Mouse (Mus musculus) midbrain, embryonic 11.5 days (tissue): ENCODE measurements at regions not wholly inside any gene's neighbourhood (a gene's known extent, or its start where the extent isn't known, plus 50 kb on each side); places are given as distances from the start of the nearest gene placed in this dataset.

Source experiments
- ATAC-seq: fragments of 200-750 bp; cut with Nextera tagmentation; 2 replicates; pipeline ENCODE4 v1.8.0; 2017; ENCODE audit warnings: moderate TSS enrichment, moderate library complexity; ENCODE audit not compliant: low FRiP score
- DNase-seq: peaks from one replicate; pipeline ENCODE4 v3.0.0; 2015; ENCODE audit warnings: low spot score; ENCODE audit errors: missing footprints
- H3K27ac ChIP-seq: fragments of 300-500 bp; sonication (generic); 2 replicates; pipeline ENCODE4 v1.5.1; 2014; ENCODE audit warnings: low read depth, low read length
- H3K27me3 ChIP-seq: fragments of 300-500 bp; sonication (generic); 2 replicates; pipeline ENCODE4 v1.6.1; 2014; ENCODE audit warnings: mild to moderate bottlenecking, low read length, moderate library complexity, mixed read lengths; ENCODE audit not compliant: control insufficient read depth, insufficient read depth
- H3K36me3 ChIP-seq: fragments of 300-500 bp; sonication (generic); 2 replicates; pipeline ENCODE4 v1.6.1; 2014; ENCODE audit warnings: mild to moderate bottlenecking, low read length, moderate library complexity, mixed read lengths; ENCODE audit not compliant: control insufficient read depth, insufficient read depth
- H3K4me1 ChIP-seq: fragments of 300-500 bp; sonication (generic); 2 replicates; pipeline ENCODE4 v1.6.1; 2014; ENCODE audit warnings: low read length; ENCODE audit not compliant: control insufficient read depth, insufficient read depth
- H3K4me2 ChIP-seq: fragments of 300-500 bp; sonication (generic); 2 replicates; pipeline ENCODE4 v1.6.1; 2014; ENCODE audit warnings: mild to moderate bottlenecking, moderate library complexity
- H3K4me3 ChIP-seq: fragments of 300-500 bp; sonication (generic); 2 replicates; pipeline ENCODE4 v1.5.1; 2014; ENCODE audit warnings: low read depth, low read length
- H3K9ac ChIP-seq: fragments of 300-500 bp; sonication (generic); 2 replicates; pipeline ENCODE4 v1.6.1; 2014; ENCODE audit warnings: low read length
- H3K9me3 ChIP-seq: fragments of 300-500 bp; sonication (generic); 2 replicates; pipeline ENCODE4 v1.6.1; 2016; ENCODE audit warnings: low read length; ENCODE audit not compliant: control insufficient read depth
- WGBS: fragments of 180-500 bp; shearing (Covaris S2); extraction: QIAGEN DNeasy Blood & Tissue Kit; methylation state at CpG from one replicate; pipeline ENCODE4 v1.1.7; 2014; 5-methylcytosine and 5-hydroxymethylcytosine counted together

DNA sequence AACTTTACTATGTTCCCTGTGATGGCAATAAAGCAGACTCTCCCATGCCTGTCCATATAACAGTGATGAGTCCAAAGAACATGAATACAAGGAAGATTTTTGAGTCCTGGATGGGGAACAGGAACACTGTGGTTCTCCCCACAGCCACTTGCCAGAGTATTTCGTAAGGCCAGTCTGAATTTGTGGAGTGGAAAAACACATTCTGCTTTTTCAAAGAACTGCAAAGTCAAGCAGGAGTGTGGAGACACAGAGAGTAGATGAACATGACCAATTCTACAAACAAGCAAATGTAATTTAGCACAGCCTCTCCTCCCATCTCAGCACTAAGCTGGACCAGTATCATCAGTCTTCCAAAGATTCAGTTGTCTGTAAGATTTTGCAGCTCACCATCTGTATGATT is 280.0 kb upstream of the Tbc1d5 start:
- no peaks in the 10 kb centered on the region for H3K36me3 ChIP-seq
- H3K4me2 ChIP-seq = no peak overlapping the region
- H3K4me1 ChIP-seq = no peaks in the 10 kb centered on the region; the same call in 1 of the 2 replicates
- no peak overlapping the region for H3K4me3 ChIP-seq
- H3K9ac ChIP-seq = no peak overlapping the region
- no peak overlapping the region for H3K27ac ChIP-seq
- ATAC-seq (no peak), DNase-seq (no peak)
- WGBS = 100% methylated on average over 1 of the region's 1 CpGs
- H3K9me3 ChIP-seq = no peaks in the 10 kb centered on the region
- no peaks in the 10 kb centered on the region for H3K27me3 ChIP-seq

DNA sequence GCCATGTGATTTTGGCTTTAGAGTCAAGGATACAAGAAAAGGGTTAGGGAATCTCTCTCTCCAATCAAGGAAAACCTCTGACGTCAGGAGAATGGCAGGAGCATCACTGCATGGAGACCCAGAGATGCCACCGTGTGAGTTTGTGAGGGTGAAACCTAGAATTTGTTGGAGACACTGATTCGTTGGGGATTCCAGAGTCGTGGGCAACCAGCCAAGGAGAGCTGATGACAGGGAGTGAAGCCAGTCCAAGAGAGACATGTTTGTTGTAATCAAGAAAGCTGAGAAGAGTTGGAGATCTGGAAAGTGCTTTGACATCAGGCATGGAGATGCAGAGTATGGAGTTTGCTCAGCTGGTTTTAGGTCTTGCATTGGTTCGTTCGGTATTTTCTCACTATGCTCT is 236.6 kb upstream of the Tbc1d5 start:
- H3K27ac ChIP-seq = no peak overlapping the region
- DNase-seq (no peak), ATAC-seq (no peak)
- H3K4me3 ChIP-seq = no peak overlapping the region
- H3K9me3 ChIP-seq = no peaks in the 10 kb centered on the region
- no peak overlapping the region for H3K4me2 ChIP-seq
- H3K36me3 ChIP-seq = no peaks in the 10 kb centered on the region
- WGBS = 87% methylated on average over 6 of the region's 6 CpGs
- H3K27me3 ChIP-seq = no peaks in the 10 kb centered on the region
- H3K4me1 ChIP-seq = no peaks in the 10 kb centered on the region
- no peak overlapping the region for H3K9ac ChIP-seq

DNA sequence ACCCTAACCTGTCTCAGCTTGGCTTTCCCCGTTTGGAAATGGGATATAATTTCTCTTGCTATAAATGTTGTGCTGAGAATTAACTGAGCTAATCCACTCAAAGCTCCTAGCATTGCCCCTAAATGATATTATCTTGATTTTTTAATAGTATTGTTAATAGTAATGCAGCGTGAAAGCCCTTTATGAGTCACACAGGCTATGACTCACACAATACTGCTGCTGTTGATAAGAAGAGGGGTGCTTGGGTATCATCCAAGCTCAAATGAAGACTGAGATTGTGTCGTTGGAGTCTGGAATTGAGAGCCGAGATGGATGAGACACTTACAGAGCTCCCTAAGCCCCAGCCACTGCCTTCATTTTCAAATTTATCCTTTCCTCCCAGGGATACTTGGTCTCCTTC is 235.2 kb upstream of the Tbc1d5 start:
- Histone ChIP-seq H3K4me2 (no peak overlapping the region), H3K4me1 (no peaks in the 10 kb centered on the region), H3K9ac (no peak overlapping the region), H3K36me3 (no peaks in the 10 kb centered on the region), H3K27ac (no peak overlapping the region), H3K4me3 (no peak overlapping the region), H3K27me3 (no peaks in the 10 kb centered on the region), H3K9me3 (no peaks in the 10 kb centered on the region)
- ATAC-seq (no peak), DNase-seq (no peak)
- WGBS = 86% methylated on average over 4 of the region's 4 CpGs

DNA sequence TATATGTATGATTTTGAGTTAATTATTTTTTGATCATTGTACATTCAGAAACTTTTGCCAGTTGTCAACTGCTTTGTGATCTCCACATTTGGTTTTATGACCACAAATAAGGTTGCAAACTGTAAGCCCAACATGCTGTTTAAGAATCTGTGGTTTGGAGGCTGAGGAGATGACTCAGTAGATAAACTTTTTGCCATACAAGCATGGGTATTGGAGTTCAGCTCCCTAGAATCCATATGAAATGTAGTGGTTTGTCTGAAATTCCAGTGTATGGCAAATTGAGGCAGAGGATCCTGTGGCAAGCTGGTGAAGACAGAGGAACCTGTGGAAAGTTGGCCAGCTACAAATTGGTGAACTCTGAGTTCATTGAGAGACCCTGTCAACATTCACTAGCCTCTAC is 234.6 kb upstream of the Tbc1d5 start:
- Histone ChIP-seq H3K9ac (no peak overlapping the region), H3K4me1 (no peaks in the 10 kb centered on the region), H3K4me2 (no peak overlapping the region), H3K9me3 (no peaks in the 10 kb centered on the region), H3K27ac (no peak overlapping the region), H3K36me3 (no peaks in the 10 kb centered on the region), H3K27me3 (no peaks in the 10 kb centered on the region), H3K4me3 (no peak overlapping the region)
- DNase-seq (no peak), ATAC-seq (no peak)

DNA sequence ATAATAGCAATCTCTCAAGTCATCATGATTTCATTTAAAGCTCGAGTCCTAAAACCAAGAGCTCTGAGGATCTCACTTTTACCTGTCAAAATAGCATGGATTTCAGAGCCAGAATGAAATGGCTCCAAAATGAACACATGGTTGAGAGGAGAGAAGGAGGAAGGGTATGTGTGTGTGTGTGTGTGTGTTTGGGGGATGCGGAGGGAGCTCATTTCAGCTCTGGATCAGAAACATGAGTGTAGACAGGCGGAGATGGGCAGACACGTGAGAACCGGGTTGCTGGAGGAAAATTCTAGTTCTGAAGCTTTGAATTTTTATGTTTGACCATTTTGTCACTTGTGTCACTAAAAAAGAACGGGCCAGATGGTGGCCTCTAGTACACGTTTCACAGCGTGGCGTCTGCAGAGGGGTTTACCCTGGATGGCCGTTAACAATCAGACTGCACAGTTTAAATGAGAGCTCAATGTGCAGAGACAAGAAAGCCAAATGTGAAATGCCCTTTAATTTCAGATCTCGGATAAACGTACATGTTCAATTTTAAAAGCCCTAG is 232.5 kb upstream of the Tbc1d5 start:
- H3K4me3 ChIP-seq = no peak overlapping the region
- H3K9ac ChIP-seq = no peak overlapping the region
- 90% methylated on average over 12 of the region's 12 CpGs for WGBS
- no peak for ATAC-seq
- H3K36me3 ChIP-seq = no peaks in the 10 kb centered on the region
- no peaks in the 10 kb centered on the region for H3K4me1 ChIP-seq
- no peak overlapping the region for H3K4me2 ChIP-seq
- H3K27me3 ChIP-seq = no peaks in the 10 kb centered on the region
- DNase-seq = no peak
- no peaks in the 10 kb centered on the region for H3K9me3 ChIP-seq
- H3K27ac ChIP-seq = no peak overlapping the region

DNA sequence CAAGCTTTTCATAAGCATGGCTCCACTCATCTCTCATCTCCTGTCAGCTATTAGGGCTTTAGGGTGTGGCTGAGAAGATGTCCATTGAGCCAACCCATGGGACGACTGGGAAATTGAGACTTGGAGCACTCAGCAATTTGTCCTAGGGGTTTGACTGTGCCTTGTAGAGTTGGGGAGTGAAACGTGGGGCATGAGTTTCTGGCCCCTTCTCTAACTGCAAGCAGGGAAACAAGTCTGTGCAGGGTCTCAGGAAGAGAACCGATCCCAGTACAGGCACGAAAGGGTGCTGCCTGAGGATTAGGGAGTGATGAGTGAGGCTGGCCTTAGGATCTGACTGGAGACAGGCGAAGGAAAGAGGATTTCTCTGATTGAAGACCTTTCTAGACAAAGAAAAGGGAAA is 229.7 kb upstream of the Tbc1d5 start:
- H3K36me3 ChIP-seq = no peaks in the 10 kb centered on the region
- no peak overlapping the region for H3K9ac ChIP-seq
- no peak overlapping the region for H3K27ac ChIP-seq
- H3K4me2 ChIP-seq = no peak overlapping the region
- no peaks in the 10 kb centered on the region for H3K9me3 ChIP-seq
- ATAC-seq (no peak), DNase-seq (no peak)
- no peak overlapping the region for H3K4me3 ChIP-seq
- no peaks in the 10 kb centered on the region for H3K4me1 ChIP-seq
- 45% methylated on average over 5 of the region's 5 CpGs for WGBS
- no peaks in the 10 kb centered on the region for H3K27me3 ChIP-seq

DNA sequence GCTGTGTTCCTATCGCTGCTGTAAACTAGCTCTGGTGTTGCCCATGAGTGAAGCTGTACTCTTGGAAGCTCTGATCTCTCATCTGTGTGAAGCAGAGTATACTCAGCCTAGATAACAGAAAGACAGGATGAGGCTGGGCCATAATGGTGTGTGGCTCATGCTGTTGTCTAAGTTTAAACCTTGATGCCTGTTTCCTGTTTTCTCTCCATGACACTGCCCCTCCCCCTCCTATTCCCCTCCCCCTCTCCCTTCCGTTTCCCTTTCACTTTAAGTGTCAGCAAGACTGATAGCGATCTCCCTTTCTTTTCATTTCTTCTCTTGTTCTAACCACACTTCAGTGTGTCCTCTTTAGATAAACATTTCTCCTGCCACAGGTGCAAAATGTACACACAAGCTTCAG is 229.2 kb upstream of the Tbc1d5 start:
- Histone ChIP-seq H3K36me3 (no peaks in the 10 kb centered on the region), H3K9me3 (no peaks in the 10 kb centered on the region), H3K4me1 (no peaks in the 10 kb centered on the region), H3K9ac (no peak overlapping the region), H3K27me3 (no peaks in the 10 kb centered on the region), H3K27ac (no peak overlapping the region), H3K4me2 (no peak overlapping the region), H3K4me3 (no peak overlapping the region)
- ATAC-seq (no peak), DNase-seq (no peak)
- 81% methylated on average over 3 of the region's 3 CpGs for WGBS

DNA sequence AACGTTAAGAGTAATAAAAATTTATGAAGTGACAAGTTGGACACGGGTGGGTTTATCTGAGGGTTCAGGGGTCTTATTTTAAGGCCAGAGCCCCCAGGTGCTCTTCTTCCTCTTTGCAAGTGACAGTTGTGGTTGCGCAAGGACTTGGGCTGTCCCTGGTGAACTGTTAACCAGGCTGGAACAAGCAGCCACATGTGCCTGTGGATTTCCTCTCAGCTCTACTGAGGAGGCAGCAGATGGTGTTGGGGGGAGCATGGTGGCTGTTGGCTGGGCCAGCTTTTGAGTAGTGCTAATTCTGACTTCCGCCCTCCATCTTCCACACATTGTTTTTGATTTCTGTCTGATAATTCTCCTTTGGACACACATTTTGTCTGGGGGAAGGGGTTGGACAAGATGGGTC is 227.9 kb upstream of the Tbc1d5 start:
- Histone ChIP-seq H3K4me1 (no peaks in the 10 kb centered on the region), H3K9me3 (no peaks in the 10 kb centered on the region), H3K27ac (no peak overlapping the region), H3K4me2 (no peak overlapping the region), H3K9ac (no peak overlapping the region), H3K27me3 (no peaks in the 10 kb centered on the region), H3K4me3 (no peak overlapping the region), H3K36me3 (no peaks in the 10 kb centered on the region)
- ATAC-seq = no peak
- no peak for DNase-seq
- 88% methylated on average over 4 of the region's 4 CpGs for WGBS

DNA sequence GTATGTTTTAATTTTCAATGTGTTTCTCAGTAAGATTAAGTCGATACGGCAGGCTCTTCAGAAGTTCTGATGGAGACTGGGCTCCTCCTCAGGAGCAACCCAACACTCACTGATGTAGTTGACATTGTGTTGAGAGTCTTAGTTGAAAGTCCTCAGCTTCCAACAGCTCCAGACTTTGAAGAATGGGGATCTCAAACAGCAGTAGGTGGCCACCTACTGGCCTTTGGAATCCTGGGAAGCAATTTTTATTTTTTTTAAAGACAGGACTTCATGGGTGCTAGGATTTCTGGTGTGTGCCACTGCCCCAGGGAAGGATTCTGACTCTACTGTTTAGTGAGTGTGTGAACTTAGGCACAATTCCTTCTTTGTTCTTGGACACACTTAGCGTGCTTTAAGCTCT is 225.9 kb upstream of the Tbc1d5 start:
- Histone ChIP-seq H3K4me2 (no peak overlapping the region), H3K27me3 (no peaks in the 10 kb centered on the region), H3K9me3 (no peaks in the 10 kb centered on the region), H3K4me1 (no peaks in the 10 kb centered on the region), H3K36me3 (no peaks in the 10 kb centered on the region), H3K27ac (no peak overlapping the region), H3K4me3 (no peak overlapping the region), H3K9ac (no peak overlapping the region)
- ATAC-seq = no peak
- no peak for DNase-seq
- 73% methylated on average over 3 of the region's 3 CpGs for WGBS

DNA sequence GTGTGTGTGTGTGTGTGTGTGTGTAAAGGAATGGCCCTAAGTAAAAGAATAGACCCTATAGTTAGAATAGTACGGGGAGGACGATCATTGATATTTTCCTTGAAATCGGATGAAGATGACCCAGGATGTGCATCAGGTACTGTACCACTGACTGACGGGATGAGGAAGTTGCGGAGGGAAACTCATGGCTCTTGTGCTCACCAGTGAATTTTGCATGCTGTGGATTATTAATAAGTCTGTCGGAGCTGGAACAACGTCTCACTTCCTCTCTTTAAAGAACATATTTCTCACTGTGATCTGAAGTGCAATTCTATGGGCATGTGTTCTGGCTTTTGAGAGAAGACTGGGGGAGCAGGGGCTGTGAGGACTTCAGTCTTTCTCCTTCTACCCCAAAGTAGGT is 218.8 kb upstream of the Tbc1d5 start:
- no peak overlapping the region for H3K4me2 ChIP-seq

More for the DNA sequence above, 218.8 kb upstream of the Tbc1d5 start:
- WGBS = 88% methylated on average over 7 of the region's 7 CpGs
- H3K4me1 ChIP-seq = peaks cover 2% of the 10 kb centered on the region; the same call in 1 of the 2 replicates
- H3K27me3 ChIP-seq = no peaks in the 10 kb centered on the region
- H3K9me3 ChIP-seq = no peaks in the 10 kb centered on the region
- no peaks in the 10 kb centered on the region for H3K36me3 ChIP-seq
- DNase-seq = no peak
- no peak overlapping the region for H3K4me3 ChIP-seq
- H3K9ac ChIP-seq = no peak overlapping the region
- no peak for ATAC-seq
- H3K27ac ChIP-seq = no peak overlapping the region
